Mouse (Mus musculus) limb, embryonic 14.5 days (tissue): ENCODE measurements around the gene Cacng2. TPM values are rescaled to one million over a fixed set of nuclear protein-coding genes. Genes with fewer than 3 reads are reported as not detected.

Experiments
- ATAC-seq: fragments of 200-750 bp; cut with Nextera tagmentation; 2 replicates; pipeline ENCODE4 v1.8.0; 2017; ENCODE audit warnings: low read depth, moderate number of reproducible peaks, moderate TSS enrichment; ENCODE audit not compliant: low FRiP score
- DNase-seq: peaks from one replicate; pipeline ENCODE4 v3.0.0-alpha.2; 2015; ENCODE audit warnings: low spot score
- H3K27ac ChIP-seq: fragments of 300-500 bp; sonication (generic); replicated peaks from 2 replicates; pipeline ENCODE4 v1.5.1; 2014; ENCODE audit warnings: low read depth, mild to moderate bottlenecking, low read length, moderate library complexity, mixed read lengths
- H3K27me3 ChIP-seq: fragments of 300-500 bp; sonication (generic); 2 replicates; pipeline ENCODE4 v1.6.1; 2014; ENCODE audit warnings: low read length, mixed read lengths; ENCODE audit not compliant: control insufficient read depth, insufficient read depth
- H3K36me3 ChIP-seq: fragments of 300-500 bp; sonication (generic); 2 replicates; pipeline ENCODE4 v1.6.1; 2014; ENCODE audit warnings: mild to moderate bottlenecking, low read length, moderate library complexity, mixed read lengths; ENCODE audit not compliant: control insufficient read depth, insufficient read depth
- H3K4me1 ChIP-seq: fragments of 300-500 bp; sonication (generic); 2 replicates; pipeline ENCODE4 v1.6.1; 2014; ENCODE audit warnings: antibody characterized with exemption, low read length, mixed read lengths; ENCODE audit not compliant: control insufficient read depth, insufficient read depth
- H3K4me2 ChIP-seq: fragments of 300-500 bp; sonication (generic); replicated peaks from 2 replicates; pipeline ENCODE4 v1.6.1; 2014; ENCODE audit warnings: low read depth, mild to moderate bottlenecking, low read length, moderate library complexity; ENCODE audit not compliant: severe bottlenecking
- H3K4me3 ChIP-seq: fragments of 300-500 bp; sonication (generic); replicated peaks from 2 replicates; pipeline ENCODE4 v1.5.1; 2014; ENCODE audit warnings: low read length
- H3K9ac ChIP-seq: fragments of 300-500 bp; sonication (generic); 2 replicates; pipeline ENCODE4 v1.6.1; 2014; ENCODE audit warnings: mild to moderate bottlenecking, low read depth, low read length, moderate library complexity; ENCODE audit not compliant: severe bottlenecking
- H3K9me3 ChIP-seq: fragments of 300-500 bp; sonication (generic); 2 replicates; pipeline ENCODE4 v1.6.1; 2016; ENCODE audit warnings: low read length; ENCODE audit not compliant: control insufficient read depth
- POLR2A ChIP-seq: fragments of 200-500 bp; IDR thresholded peaks from 2 replicates; pipeline ENCODE4 v1.8.0; 2012; ENCODE audit warnings: inconsistent platforms, mild to moderate bottlenecking, moderate library complexity, borderline replicate concordance; ENCODE audit not compliant: insufficient read depth, insufficient read length; ENCODE audit errors: extremely low read depth
- WGBS: fragments of 180-500 bp; shearing (Covaris S2); extraction: QIAGEN DNeasy Blood & Tissue Kit; methylation state at CpG from one replicate; pipeline ENCODE4 v1.1.7; 2014; 5-methylcytosine and 5-hydroxymethylcytosine counted together
- polyA plus RNA-seq, 2 experiments: library from polyadenylated mRNA; depleted of rRNA in 1 of 2; stranded (reverse) in 1 of 2; unstranded in 1 of 2; fragments of >200 nt; fragmentation: Nextera tagmentation in 1 of 2; extraction: Ambion mirVana in 1 of 2; gene quantifications; 2 replicates each; pipeline versions ENCODE4 v1.2.1 to v1.2.3; 2012 to 2014

The Cacng2 gene
- polyA plus RNA-seq, 2 experiments = 0.03 TPM; not detected in 1

DNA sequence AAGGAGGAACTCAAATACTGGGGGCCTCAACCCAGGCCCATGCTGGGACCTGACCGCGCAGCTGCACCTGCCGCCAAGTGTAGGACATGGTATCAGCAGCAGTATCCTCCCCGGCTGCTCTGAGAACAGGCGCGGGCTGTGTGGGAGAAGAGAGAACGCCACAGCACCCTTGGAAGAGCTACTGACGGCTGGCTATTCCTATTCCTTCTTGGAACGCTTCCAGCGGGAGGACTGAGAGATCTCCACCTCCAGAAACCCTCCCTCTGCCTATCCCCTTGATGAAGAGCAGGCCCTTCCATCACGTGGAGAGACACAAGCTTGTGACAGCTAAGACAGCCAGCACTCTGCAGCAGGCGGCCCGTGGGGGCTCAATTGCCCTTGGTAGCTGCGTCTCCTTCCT is 57.4 kb downstream of the Cacng2 start:
- ATAC-seq (no peak), DNase-seq (no peak)
- Histone ChIP-seq H3K4me2 (no peak overlapping the region), H3K27me3 (no peaks in the 10 kb centered on the region), H3K4me3 (no peak overlapping the region), H3K9me3 (no peaks in the 10 kb centered on the region), H3K27ac (no peak overlapping the region), H3K36me3 (no peaks in the 10 kb centered on the region), H3K9ac (no peak overlapping the region), H3K4me1 (no peaks in the 10 kb centered on the region)
- TF ChIP-seq POLR2A = no peak
- WGBS = 68% methylated on average over 14 of the region's 14 CpGs

DNA sequence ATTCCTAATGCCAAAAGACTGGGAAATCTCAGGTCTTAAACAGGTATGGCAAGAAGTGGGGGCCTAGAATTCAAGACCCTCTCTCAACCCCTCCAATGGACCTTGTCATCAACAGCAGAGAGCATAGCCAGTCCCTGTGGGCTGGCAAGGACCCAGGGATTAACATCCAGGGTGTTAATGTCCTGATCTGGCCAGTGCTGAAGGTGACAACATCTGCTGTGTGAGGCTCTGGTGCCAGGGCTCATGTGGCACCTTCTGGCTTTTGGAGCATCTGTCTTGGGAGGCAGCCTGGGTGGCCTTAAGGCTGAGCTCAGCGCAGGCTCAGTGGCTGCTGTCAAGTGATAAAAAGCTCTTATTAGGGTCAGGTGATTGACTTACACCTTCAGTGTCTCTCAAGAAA is 62.9 kb downstream of the Cacng2 start:
- ATAC-seq (no peak), DNase-seq (no peak)
- 73% methylated on average over 1 of the region's 1 CpGs for WGBS
- Histone ChIP-seq H3K4me2 (no peak overlapping the region), H3K27me3 (no peaks in the 10 kb centered on the region), H3K4me3 (no peak overlapping the region), H3K4me1 (no peaks in the 10 kb centered on the region), H3K36me3 (no peaks in the 10 kb centered on the region), H3K9me3 (no peaks in the 10 kb centered on the region), H3K27ac (no peak overlapping the region), H3K9ac (no peak overlapping the region)
- TF ChIP-seq POLR2A = no peak

DNA sequence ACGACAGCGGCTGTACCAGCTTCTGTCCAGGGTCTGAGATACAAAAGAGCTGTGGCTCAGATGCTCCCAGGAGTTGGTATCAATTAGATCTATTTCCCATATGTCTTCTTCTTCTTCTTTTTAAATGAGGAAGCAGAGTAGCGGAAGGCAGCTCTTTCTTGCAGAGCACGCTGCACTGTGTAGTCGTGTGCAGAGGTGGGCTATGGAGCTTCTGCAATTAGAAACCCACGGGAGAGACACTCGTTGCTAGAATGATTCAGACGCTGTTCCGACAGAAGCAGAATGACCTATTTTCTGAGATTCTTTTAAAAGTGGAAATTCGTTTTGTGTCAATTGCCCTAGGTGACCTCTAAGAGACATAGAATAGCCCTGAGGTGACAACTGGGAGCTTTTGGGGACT is 69.1 kb downstream of the Cacng2 start:
- TF ChIP-seq POLR2A = no peak
- no peaks in the 10 kb centered on the region for H3K4me1 ChIP-seq
- H3K4me2 ChIP-seq = no peak overlapping the region
- no peak overlapping the region for H3K27ac ChIP-seq
- H3K36me3 ChIP-seq = no peaks in the 10 kb centered on the region
- no peaks in the 10 kb centered on the region for H3K27me3 ChIP-seq
- DNase-seq = no peak
- WGBS = 88% methylated on average over 10 of the region's 10 CpGs
- no peak overlapping the region for H3K9ac ChIP-seq
- no peak for ATAC-seq
- H3K9me3 ChIP-seq = no peaks in the 10 kb centered on the region
- H3K4me3 ChIP-seq = no peak overlapping the region

DNA sequence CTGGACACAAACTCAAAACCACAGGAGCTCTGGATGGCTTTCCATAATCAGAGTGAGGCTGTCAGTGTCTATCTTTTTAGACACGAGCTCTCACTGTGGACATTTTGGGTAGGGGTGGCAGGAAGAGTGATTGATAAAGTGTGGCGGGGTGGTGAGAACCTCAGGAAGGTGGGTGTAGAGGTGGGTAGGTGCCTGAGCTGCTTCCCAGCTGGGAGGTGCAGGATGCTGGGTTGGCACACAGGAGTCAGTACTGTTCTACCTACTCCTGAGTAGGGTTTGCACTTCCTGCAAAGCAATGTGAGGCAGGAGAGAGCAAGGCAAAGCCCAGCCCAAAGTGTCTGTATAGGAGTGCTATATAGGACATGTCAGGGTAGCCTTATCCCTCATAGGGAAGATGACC is 69.9 kb downstream of the Cacng2 start:
- Histone ChIP-seq H3K4me3 (no peak overlapping the region), H3K9me3 (no peaks in the 10 kb centered on the region), H3K27ac (no peak overlapping the region), H3K27me3 (no peaks in the 10 kb centered on the region), H3K4me2 (no peak overlapping the region), H3K9ac (no peak overlapping the region), H3K4me1 (no peaks in the 10 kb centered on the region), H3K36me3 (no peaks in the 10 kb centered on the region)
- DNase-seq (no peak), ATAC-seq (no peak)
- no peak for TF ChIP-seq POLR2A
- WGBS = 75% methylated on average over 2 of the region's 2 CpGs

DNA sequence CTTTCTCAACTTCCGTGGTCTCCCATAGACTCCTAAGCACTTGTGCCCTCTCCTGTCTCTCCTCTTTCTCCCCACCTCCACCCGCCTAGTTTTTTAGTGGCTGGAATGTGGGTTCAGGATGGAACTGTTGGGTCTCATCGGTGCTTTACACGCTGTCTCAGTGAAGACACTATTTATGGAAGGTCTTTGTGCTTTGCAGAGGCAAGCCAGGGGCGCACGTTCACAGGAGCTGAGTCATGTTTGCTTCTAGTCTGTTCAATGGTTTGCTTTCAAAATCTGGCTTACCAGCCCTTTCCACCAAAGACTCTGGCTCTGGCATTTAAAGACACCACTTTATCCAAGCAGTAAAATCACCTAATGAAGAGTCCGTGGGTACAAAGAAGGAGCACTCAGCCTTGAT is 74.0 kb downstream of the Cacng2 start:
- no peak for ATAC-seq
- no peak for TF ChIP-seq POLR2A
- Histone ChIP-seq H3K27me3 (no peaks in the 10 kb centered on the region), H3K4me2 (no peak overlapping the region), H3K36me3 (no peaks in the 10 kb centered on the region), H3K4me3 (no peak overlapping the region), H3K27ac (no peak overlapping the region), H3K4me1 (no peaks in the 10 kb centered on the region), H3K9ac (no peak overlapping the region), H3K9me3 (no peaks in the 10 kb centered on the region)
- no peak for DNase-seq
- 62% methylated on average over 7 of the region's 7 CpGs for WGBS

DNA sequence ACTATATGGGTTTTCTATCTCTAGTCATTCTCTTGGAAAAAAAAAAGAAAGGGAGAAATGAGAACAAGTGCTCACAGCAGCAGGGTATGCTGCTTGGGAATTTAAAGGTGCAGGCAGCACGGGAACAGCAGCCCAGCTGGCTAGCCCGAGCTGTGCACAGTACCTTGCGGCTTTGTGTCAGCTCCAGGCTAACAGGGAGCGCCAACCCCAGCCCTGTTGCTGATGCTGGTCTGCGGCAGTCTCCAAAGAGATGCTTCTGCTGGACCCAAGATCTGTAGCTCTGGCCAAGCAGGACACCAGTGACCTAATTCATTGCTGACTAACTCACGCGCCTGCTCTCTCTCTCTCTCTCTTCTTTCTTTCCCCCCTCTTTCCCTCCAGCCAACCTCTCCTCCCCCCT is 74.5 kb downstream of the Cacng2 start:
- Histone ChIP-seq H3K4me1 (no peaks in the 10 kb centered on the region), H3K27ac (no peak overlapping the region), H3K36me3 (no peaks in the 10 kb centered on the region), H3K4me3 (no peak overlapping the region), H3K4me2 (no peak overlapping the region), H3K9ac (no peak overlapping the region), H3K9me3 (no peaks in the 10 kb centered on the region), H3K27me3 (no peaks in the 10 kb centered on the region)
- no peak for TF ChIP-seq POLR2A
- ATAC-seq (no peak), DNase-seq (no peak)
- WGBS = 75% methylated on average over 7 of the region's 7 CpGs
